Mouse (Mus musculus) mouse trophoblast stem cell (cell line): ENCODE measurements around the gene Lrfn1.
"Not testable (repeated sequence)": the region's sequence is repeated elsewhere in the genome, so short reads cannot be mapped to it uniquely, and the experiment has no call there.

Experiments used
- in situ Hi-C, 2 experiments: fragments of 300-500 bp; cut with MseI, MboI; formaldehyde crosslinking; loops; 2 replicates in 1 of 2; 3 replicates in 1 of 2; pipeline ENCODE4 v1.15.1; 2025

Lrfn1 gene

DNA sequence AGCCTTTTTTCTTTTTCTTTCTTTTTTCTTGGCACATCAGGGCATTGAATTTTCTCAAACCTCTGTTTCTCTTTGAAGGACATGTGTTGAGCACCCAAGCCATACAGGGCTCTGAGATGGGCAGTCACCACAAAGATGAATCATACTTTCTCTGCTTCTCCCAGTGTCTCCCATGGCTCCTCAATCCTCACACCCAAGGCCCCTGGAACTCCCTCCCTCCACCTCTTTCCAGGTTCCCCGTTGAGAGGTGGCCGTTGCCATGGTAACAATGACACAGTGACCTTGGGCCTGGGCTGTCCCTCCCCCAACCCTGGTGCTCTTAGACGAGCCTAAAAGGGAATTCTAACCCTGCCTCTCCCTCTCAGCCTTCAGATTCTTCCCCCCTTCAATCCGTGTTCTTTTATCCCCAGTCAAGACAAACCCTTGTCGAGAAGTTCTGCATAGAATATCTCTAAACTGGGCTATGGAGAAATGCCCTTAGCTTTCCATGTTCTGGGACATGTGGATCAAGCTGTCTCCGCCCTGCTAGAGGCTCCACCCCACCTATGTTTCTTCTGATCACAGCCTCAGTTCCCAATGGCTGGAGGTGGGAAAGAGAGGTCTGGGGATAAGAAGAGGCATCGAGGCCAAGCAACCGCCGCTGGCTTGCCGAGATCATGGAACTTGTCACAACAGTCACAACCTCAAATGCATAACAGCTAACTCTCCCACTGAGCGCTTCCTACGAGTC lies 4.5 kb upstream of the Lrfn1 start:
- in situ Hi-C loops = no loop called here

DNA sequence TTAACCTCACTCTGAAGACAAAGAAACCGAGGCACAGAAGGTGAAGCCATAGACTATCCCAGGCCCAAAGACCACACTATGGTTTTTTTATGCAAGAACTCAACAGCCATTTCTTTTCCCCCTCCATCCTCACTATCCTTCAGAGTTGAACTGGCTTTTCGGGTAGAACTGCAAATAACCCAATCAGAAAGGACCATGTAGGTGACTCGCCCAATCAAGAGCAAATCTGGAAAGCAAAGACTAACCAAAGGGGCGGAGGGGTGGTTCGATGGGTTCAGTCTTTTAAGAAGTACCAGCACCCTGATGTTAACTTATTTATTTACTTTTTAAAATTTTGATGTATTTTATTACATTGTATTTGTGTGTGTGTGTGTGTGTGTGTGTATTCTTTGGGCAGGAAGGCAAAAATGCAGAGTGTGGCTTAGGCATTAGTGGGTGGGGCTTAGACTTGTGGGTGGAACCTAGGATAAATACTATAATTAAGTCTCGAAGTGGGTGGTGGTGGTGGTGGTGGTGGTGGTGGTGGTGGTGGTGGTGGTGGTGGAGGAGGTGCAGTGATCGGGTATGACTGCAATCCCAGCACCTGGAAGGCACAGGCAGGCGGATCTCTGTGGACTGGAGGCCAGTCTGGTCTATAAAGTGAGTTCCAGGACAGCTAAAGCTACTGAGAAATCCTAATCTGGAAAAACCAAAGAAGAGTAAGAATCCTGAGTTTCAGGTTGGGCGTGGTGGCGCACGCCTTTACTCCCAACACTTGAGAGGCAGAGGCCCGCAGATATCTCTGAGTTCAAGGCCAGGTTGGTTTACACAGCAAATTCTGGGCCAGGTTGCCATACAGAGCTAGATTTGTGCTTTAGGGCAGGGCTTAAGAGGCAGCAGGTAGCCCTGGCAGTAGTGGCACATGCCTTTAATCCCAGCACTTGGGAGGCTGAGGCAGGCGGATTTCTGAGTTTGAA lies 3.6 kb upstream of the Lrfn1 start:
- in situ Hi-C loops = no loop called here

- in situ Hi-C loops = no loop called here
These were observed 703 bp downstream of the Lrfn1 start for GRCm38 (mm10) chr7:28452361-28453005.

DNA sequence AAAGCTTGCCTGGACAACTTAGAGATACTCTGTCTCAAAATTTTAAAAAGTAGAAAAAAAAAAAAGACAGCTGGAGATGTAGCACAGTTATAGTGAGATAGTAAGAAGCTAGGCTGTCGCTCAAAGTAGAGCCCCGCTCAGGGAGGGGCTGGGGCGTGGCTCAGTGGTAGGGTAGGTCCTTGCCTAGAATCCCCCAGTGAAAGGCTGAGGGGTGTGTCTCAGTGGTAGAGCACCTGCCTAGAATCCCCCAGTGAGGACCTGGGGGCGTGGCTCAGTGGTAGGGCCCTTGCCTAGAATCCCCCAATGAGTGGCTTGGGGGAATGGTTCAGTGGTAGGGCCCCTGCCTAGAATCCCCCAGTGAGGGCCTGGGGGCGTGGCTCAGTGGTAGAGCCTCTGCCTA lies 8.6 kb downstream of the Lrfn1 start:
- in situ Hi-C loops = no loop called here

DNA sequence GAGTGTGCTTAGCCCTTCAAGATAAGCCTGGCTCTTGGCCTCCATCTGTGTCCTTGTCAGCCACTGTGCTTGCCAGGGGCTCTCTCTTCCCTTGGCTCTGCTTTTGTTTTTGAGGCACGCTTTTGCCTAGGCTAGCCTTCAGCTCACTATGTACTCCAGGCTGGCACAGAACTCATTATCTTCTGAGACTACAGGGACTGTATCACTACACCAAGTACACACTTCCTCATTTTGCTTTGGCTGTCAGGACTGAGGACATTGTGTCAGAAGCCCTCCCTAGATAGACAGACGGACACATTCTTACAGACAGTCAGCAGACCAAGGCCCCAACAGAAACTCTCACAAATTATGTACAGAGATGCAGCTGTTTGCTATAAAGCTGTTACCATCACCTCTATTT lies 11.0 kb downstream of the Lrfn1 start:
- in situ Hi-C loops = no loop called here

DNA sequence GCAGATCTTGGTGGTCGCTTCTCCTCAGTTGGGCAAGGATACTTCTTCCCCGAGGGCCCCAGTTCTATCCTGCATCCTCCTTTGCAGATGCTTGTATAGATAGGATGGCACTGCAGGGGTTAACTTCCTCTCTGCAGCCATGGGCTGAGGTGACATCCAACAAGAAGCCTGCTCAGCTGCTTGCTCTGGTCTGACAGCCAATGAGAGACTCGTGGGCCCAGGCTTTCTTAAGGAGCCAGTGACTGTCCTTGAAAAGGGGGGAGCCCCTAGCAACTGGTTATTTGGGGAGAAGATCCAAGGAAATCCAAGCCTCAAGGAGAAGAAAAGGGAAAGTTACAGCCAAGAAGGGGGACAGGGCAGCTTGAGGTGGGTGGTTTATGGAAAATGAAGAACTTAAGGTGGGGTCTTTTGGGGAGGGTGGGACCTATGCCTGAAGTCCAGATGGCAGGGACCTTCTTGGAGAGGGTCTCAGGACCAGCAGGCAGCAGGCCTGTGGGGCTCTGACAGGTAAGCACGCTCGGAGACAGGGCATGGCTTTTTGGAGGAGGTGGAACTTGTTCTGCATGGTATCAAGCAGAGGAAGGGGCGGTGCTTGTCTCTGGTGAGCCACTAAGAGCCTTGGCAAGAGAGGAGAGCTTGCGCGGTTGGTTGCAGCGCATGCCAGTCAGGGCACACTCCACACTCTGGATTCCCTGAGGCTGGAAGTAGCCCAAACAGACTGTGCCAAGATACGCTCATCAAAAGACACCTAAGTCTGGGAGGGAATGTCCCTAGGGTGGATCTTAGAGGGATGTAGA lies 12.8 kb downstream of the Lrfn1 start:
- in situ Hi-C loops = no loop called here

DNA sequence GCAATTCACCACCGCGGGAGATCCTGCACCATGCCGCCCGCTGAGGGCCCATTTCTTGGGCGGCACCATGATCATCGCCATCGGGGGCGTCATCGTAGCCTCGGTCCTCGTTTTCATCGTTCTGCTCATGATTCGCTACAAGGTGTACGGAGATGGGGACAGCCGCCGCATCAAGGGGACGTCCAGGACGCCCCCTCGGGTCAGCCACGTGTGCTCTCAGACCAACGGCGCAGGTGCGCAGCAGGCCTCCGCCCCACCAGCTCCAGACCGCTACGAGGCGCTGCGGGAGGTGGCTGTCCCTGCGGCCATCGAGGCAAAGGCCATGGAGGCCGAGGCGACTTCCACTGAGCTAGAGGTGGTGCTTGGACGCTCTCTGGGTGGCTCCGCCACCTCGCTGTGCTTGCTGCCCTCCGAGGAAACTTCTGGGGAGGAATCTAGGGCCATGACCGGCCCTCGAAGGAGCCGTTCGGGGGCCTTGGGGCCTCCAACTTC lies 15.0 kb downstream of the Lrfn1 start:
- in situ Hi-C loops = no loop called here

DNA sequence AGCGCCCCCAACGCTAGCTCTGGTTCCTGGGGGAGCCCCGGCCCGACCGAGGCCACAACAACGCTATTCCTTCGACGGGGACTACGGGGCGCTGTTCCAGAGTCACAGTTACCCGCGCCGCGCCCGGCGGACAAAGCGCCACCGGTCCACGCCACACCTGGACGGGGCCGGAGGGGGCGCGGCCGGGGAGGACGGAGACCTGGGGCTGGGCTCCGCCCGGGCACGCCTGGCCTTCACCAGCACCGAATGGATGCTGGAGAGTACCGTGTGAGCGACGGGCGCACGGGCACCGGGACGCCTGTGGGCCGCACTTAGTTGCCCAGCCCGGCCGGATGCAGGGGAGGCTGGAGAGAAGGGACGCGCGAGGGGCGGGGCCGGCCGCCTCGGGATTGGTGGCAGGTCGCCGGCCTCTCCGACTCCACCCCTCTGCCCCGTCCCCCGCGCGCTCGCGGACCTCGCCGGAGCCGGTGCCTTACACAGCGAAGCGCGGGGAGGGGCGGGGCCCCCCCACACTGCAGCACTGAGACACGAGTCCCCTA lies 15.5 kb downstream of the Lrfn1 start:
- in situ Hi-C loops = no loop called here

- in situ Hi-C loops = no loop called here
These were observed 24.4 kb downstream of the Lrfn1 start for GRCm38 (mm10) chr7:28476191-28476590.

GRCm38 (mm10) chr7:28477363-28477762 lies 25.6 kb downstream of the Lrfn1 start:
- in situ Hi-C loops = no loop called here

DNA sequence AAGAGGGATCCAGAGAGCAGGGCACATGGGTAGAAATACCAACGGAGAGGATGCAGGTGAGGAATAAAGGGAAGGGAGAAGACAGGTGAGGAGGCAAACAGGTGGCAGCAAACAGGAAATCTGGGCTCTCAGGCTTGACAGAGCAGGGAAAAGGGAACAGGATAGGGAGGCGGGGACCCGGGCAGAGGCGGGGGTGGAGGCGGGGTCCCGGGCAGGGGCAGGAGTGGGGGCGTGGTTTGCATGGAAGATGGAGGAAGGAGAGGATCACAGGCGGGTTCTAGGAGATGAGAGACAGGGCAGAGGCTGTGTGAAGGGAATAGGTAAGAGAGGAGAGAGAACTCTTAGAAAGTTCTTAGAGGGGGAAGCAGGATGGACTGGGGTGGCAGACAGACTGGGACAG lies 27.1 kb downstream of the Lrfn1 start:
- in situ Hi-C loops = no loop called here

- in situ Hi-C loops = no loop called here
These were observed 31.1 kb downstream of the Lrfn1 start for GRCm38 (mm10) chr7:28482854-28483253.

DNA sequence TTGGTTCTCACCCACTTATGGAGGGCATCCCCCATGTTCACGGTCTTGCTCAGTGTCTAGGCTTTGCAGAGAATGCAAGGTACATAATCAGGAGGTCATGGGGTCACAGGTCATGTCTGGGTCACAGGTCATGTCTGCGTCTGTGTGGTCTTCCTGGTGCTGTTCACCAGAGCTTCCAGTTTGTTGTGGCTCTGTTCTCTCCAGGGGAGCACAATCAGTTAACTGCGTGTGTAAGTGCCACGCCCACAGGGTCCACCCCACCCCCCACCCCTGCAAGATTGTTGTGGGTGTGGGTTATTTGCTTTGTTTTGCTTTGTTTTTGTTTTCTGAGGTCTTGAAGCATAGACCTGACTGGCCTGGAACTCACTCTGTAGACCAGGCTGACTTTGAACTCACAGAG lies 32.4 kb downstream of the Lrfn1 start:
- in situ Hi-C loops = no loop called here

- in situ Hi-C loops = no loop called here
These were observed 36.3 kb downstream of the Lrfn1 start for GRCm38 (mm10) chr7:28488030-28488491.

DNA sequence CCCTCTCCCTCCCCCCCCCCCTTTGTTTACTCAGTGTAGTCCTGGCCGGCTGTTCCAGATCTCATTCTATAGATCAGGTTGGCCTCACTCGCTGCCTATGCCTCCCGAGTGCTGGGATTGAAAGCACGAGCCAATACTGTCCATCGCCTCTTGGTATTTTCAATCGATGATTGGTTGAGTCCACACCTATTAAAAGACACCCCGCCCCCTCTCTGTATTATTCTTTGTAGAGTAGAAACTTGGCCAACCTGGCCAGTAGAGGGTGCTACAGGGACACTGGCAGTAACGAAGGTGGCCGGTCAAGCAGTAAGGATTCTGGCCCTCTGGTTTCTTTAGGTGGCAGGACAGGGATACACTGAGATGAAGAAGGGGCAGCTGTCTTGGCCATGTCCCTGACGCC lies 38.6 kb downstream of the Lrfn1 start:
- in situ Hi-C loops = loop anchor here (5.0 to 10.0 kb wide), 2 partner anchors 37 to 114 kb away; no protein-coding TSS in a partner anchor

- in situ Hi-C loops = loop anchor here (5.0 to 10.0 kb wide), 2 partner anchors 36 to 114 kb away; no protein-coding TSS in a partner anchor
These were observed 39.1 kb downstream of the Lrfn1 start for GRCm38 (mm10) chr7:28490903-28491302.

DNA sequence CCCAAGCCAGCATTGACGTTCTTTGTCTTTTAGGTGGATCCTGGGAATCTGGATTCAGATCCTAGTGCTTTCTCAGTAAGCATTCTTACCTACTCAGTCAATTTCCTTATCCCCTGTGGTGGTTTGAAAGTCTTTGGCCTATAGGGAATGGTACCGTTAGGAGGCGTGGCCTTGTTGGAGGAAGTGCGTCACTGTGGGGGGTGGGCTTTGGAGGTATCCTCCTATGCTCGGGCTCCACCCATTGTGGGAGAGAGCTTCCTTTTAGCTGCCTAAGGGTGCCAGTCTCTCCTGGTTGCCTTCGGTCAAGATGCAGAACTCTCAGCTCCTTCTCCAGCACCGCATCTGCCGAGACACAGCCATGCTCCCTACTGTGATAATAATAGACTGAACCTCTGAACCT lies 40.5 kb downstream of the Lrfn1 start:
- in situ Hi-C loops = loop anchor here (5.0 to 10.0 kb wide), 2 partner anchors 35 to 112 kb away; no protein-coding TSS in a partner anchor

GRCm38 (mm10) chr7:28495426-28495825 lies 43.6 kb downstream of the Lrfn1 start:
- in situ Hi-C loops = loop anchor here in 1 of 2 experiments (10.0 kb wide), 1 partner anchor 109 kb away; no protein-coding TSS in a partner anchor

DNA sequence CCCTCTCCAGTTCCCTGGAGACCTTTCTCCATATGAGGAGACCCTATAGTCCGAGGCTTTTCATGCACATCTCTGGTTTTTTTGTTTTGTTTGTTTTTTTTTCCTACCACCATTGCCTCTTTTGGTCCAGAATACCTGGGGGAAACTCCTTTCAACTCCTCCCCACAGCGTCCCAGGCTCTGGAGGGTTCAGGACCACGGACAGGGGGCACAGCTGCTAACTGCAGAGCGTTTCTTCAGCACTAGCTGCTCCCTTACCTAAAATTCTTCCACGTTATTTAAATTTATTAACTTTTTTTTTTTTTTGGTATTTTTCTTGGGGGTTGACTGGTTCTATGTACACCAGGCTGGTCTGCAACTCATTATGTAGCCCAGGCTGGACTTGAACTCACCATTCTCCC lies 53.8 kb downstream of the Lrfn1 start:
- in situ Hi-C loops = no loop called here

GRCm38 (mm10) chr7:28509121-28509520 lies 57.3 kb downstream of the Lrfn1 start:
- in situ Hi-C loops = not testable (repeated sequence)
